Mouse (Mus musculus): ENCODE results near the gene Thg1l. TPM values are rescaled to one million over a fixed set of nuclear protein-coding genes. Genes with fewer than 3 reads are reported as not detected.

The Thg1l gene
- polyA plus RNA-seq, 1 experiment from 2014 or later = 9.8 TPM

DNA sequence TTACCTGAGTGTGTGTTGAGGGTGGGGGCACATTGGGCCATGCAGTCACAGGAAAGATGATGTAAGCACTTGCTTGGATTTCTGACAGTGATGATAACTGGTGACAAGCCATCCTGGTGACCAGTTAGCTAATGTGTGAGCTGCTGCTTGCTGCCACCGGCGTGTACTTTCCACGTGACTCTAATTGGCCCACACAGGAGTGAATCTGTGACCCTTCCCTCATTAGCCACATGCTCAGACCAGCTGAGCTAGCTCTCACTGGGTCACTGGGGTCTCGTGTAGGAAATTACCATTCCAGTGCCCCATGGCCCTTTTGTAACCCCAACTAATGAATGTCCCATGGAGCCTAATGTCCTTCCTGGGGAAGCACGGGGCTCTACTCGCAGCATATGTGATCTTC lies 29.9 kb downstream of the Thg1l start:
- peaks cover 8% of the 10 kb centered on the region for H3K4me1 ChIP-seq
- H3K4me2 ChIP-seq (replicated peaks) = no peak overlapping the region
- H3K27ac ChIP-seq = no peak overlapping the region
- no peak for ATAC-seq (ENCODE audit: low FRiP score, low read depth)
- H3K4me3 ChIP-seq = no peak overlapping the region
- no peaks in the 10 kb centered on the region for H3K27me3 ChIP-seq (replicated peaks)
- 58% methylated on average over 6 of the region's 6 CpGs for WGBS
- no peaks in the 10 kb centered on the region for H3K9me3 ChIP-seq
- H3K9ac ChIP-seq = no peak overlapping the region
- peaks cover 4% of the 10 kb centered on the region for H3K36me3 ChIP-seq

DNA sequence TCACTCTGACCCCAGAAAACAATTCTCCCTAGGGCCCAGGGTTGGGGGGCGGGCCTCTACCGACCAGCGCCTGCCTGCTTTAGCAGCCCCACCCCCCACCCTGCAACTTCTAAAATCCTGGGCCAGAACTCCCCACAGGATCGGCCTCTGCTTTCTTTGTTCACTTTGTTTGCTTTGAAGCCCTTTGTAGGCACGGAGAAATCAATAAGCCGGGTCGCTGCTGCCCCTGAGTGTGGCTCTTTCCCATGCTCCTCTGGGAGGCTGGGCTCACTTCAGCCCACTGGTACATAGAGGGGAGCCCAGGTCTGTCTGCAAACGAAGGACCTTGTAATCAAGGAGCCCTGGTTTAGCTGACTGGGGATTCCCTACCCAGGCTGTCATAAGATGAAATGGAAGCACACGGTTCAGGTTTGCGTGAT lies 33.8 kb downstream of the Thg1l start:
- Histone ChIP-seq H3K4me1 (peaks cover 8% of the 10 kb centered on the region), H3K27ac (peak overlapping the region; percentile 57; the same call in 1 of the 2 replicates), H3K9me3 (no peaks in the 10 kb centered on the region), H3K27me3 (replicated peaks) (no peaks in the 10 kb centered on the region), H3K36me3 (no peaks in the 10 kb centered on the region), H3K9ac (peak overlapping the region; percentile 6; the same call in 1 of the 2 replicates), H3K4me3 (no peak overlapping the region), H3K4me2 (replicated peaks) (peak overlapping the region; percentile 48)
- WGBS = 6% methylated on average over 10 of the region's 10 CpGs
- ATAC-seq (ENCODE audit: low FRiP score, low read depth) = peak; percentile 61

DNA sequence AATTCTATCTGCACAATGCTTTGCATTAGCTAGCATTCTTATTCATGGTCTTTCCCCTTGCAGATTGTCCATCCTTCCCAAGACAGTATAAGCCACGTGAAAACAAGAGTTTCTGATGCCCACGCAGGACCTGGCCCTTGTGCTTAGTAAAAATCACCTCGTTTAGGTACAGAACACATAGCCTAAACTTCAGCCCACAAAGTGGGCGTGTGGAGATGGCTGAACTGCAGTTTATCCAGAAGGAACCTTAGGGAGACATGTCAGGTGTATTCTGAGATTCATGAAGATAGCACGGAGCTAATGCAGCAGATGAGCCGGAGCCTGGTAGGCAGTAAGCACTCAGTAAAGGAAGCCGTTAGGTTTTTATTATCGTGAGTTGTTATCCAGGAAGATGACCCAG lies 34.3 kb downstream of the Thg1l start:
- H3K36me3 ChIP-seq = no peaks in the 10 kb centered on the region
- peak overlapping the region; percentile 20; the same call in 1 of the 2 replicates for H3K27ac ChIP-seq
- H3K9ac ChIP-seq = no peak overlapping the region
- peaks cover 8% of the 10 kb centered on the region for H3K4me1 ChIP-seq
- H3K9me3 ChIP-seq = no peaks in the 10 kb centered on the region
- peak overlapping the region; percentile 48 for H3K4me2 ChIP-seq (replicated peaks)
- WGBS = 42% methylated on average over 8 of the region's 8 CpGs
- no peaks in the 10 kb centered on the region for H3K27me3 ChIP-seq (replicated peaks)
- no peak for ATAC-seq (ENCODE audit: low FRiP score, low read depth)
- no peak overlapping the region for H3K4me3 ChIP-seq

DNA sequence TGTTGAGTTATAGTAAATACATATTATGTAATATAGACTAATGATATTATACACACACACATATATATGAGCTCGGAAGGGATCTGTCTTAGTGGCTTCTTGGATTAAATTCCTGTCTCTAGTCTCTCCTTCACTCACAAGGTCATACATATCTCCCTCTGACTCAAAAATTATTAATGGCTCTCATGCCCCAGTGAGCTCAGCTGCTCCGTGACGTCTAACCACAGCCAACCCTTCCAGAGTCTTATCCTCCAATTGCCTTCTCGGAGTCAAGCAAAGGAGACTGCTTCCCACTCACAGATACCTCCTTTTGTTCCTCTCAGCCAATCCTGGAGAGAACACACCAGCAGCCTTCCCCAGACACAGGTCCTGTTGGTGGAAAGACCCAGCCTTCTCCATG lies 36.5 kb downstream of the Thg1l start:
- 71% methylated on average over 4 of the region's 4 CpGs for WGBS
- Histone ChIP-seq H3K9me3 (no peaks in the 10 kb centered on the region), H3K4me3 (no peak overlapping the region), H3K4me1 (peaks cover 8% of the 10 kb centered on the region), H3K27ac (no peak overlapping the region), H3K4me2 (replicated peaks) (no peak overlapping the region), H3K9ac (no peak overlapping the region), H3K27me3 (replicated peaks) (no peaks in the 10 kb centered on the region), H3K36me3 (no peaks in the 10 kb centered on the region)
- no peak for ATAC-seq (ENCODE audit: low FRiP score, low read depth)

DNA sequence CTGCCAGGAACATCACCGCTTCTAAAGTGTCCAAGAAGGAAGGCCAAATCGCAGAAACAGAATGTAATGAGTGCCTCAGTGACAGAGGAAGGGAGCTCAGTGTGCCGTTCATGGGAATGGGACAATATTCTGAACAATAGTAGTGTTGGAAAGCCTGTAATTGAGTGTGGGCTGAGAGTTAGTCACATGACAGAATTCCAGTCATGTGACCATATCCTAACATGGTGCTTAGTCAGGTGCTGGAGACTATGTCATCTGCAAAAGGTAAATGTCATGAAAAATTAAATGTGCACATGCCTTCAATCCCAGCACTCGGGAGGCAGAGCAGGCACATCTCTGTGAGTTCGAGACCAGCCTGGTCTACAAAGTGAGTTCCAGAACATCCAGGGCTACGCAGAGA lies 37.3 kb downstream of the Thg1l start:
- 94% methylated on average over 6 of the region's 6 CpGs for WGBS
- no peak overlapping the region for H3K4me3 ChIP-seq
- H3K36me3 ChIP-seq = no peaks in the 10 kb centered on the region
- peaks cover 8% of the 10 kb centered on the region for H3K4me1 ChIP-seq
- H3K27ac ChIP-seq = no peak overlapping the region
- H3K9ac ChIP-seq = no peak overlapping the region
- H3K27me3 ChIP-seq (replicated peaks) = no peaks in the 10 kb centered on the region
- H3K4me2 ChIP-seq (replicated peaks) = no peak overlapping the region
- ATAC-seq (ENCODE audit: low FRiP score, low read depth) = no peak
- H3K9me3 ChIP-seq = no peaks in the 10 kb centered on the region

DNA sequence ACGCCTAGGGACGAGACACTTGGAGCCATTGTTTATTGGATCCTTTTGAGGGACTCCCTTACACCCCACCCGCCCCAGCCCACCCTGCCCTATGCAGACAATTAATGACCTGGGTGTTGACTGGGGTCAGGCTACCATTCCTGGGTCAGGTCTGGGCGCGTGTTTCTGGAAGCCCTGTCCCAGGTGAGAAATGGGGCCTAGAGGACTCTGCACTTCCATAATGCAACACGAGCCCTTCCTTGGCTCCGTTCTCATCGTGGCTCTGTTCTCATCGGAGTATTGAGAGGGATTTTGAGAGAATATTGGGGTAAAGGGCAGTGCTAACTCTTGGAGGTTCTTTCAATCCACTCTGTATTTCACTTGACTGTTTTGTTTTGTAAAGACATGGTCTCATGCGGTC lies 39.1 kb downstream of the Thg1l start:
- 87% methylated on average over 10 of the region's 10 CpGs for WGBS
- no peak overlapping the region for H3K4me3 ChIP-seq
- no peak overlapping the region for H3K27ac ChIP-seq

DNA sequence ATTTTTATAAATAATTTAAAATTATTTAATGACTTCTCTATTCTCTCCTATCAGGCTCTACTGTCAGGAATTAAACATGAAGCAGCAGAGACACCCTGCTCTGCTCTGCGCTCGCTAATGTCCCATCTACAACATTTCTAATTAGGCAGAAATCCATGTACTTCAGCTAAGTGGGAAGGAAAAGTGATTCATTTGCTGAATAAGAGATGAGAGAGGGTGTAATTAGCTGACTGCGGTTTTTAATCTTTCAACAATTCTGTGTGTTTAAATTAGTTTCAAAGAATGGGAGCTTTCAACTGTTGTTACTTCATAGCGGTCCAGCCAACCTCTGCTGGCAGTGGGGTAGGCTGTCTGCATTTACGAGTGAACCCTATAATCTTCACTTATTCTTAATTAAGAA lies 44.6 kb downstream of the Thg1l start:
- H3K9me3 ChIP-seq = no peaks in the 10 kb centered on the region
- no peak overlapping the region for H3K4me2 ChIP-seq (replicated peaks)
- 91% methylated on average over 5 of the region's 5 CpGs for WGBS
- H3K4me1 ChIP-seq = no peaks in the 10 kb centered on the region
- no peak for ATAC-seq (ENCODE audit: low FRiP score, low read depth)
- H3K9ac ChIP-seq = no peak overlapping the region
- peaks cover 41% of the 10 kb centered on the region for H3K36me3 ChIP-seq
- no peak overlapping the region for H3K27ac ChIP-seq
- H3K27me3 ChIP-seq (replicated peaks) = no peaks in the 10 kb centered on the region
- no peak overlapping the region for H3K4me3 ChIP-seq

More for the DNA sequence above, 39.1 kb downstream of the Thg1l start:
- no peaks in the 10 kb centered on the region for H3K9me3 ChIP-seq
- no peak overlapping the region for H3K4me2 ChIP-seq (replicated peaks)
- no peak for ATAC-seq (ENCODE audit: low FRiP score, low read depth)
- no peaks in the 10 kb centered on the region for H3K27me3 ChIP-seq (replicated peaks)
- H3K36me3 ChIP-seq = 0 out of 2 replicates have a peak, but pooled peaks cover 2% of the 10 kb centered on the region
- H3K9ac ChIP-seq = no peak overlapping the region
- H3K4me1 ChIP-seq = peaks cover 4% of the 10 kb centered on the region; the same call in 1 of the 2 replicates

DNA sequence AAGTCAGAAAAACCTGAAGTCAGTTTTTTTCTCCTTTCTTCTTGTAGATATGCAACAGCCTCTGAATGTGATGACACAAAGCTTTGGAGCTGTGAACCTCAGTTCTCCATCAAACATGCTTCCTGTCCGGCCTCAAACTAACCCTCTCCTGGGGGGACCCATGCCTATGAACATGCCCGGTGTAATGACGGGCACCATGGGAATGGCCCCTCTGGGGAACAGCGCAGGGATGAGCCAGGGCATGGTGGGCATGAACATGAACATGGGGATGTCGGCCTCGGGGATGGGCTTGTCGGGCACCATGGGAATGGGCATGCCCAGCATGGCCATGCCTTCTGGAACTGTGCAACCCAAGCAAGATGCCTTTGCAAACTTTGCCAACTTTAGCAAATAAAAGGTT lies 46.4 kb downstream of the Thg1l start:
- Histone ChIP-seq H3K27ac (no peak overlapping the region), H3K9ac (no peak overlapping the region), H3K27me3 (replicated peaks) (no peaks in the 10 kb centered on the region), H3K4me3 (no peak overlapping the region), H3K4me1 (no peaks in the 10 kb centered on the region), H3K9me3 (no peaks in the 10 kb centered on the region), H3K36me3 (peaks cover 46% of the 10 kb centered on the region), H3K4me2 (replicated peaks) (no peak overlapping the region)
- 96% methylated on average over 7 of the region's 7 CpGs for WGBS
- ATAC-seq (ENCODE audit: low FRiP score, low read depth) = no peak

DNA sequence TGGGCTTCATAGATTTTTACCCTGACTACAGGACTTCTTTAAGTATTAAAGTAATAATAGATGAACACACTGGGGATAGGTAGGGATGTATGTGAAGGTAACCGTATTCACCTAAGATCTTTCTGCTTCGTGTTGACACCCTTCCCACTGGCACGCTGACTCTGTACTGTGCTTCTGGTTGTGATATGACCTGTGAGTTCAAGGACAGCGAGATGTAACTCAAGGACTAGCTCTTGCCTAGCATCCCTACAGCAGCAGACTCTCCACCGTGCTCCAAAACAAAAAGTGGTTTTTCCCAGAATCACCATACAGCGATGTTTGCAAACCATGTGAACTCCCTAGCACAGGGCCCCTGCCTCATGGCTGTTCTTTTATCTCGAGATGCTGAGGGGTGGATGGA lies 47.2 kb downstream of the Thg1l start:
- Histone ChIP-seq H3K27me3 (replicated peaks) (no peaks in the 10 kb centered on the region), H3K9me3 (no peaks in the 10 kb centered on the region), H3K4me1 (no peaks in the 10 kb centered on the region), H3K4me2 (replicated peaks) (no peak overlapping the region), H3K27ac (no peak overlapping the region), H3K4me3 (no peak overlapping the region), H3K9ac (no peak overlapping the region), H3K36me3 (peaks cover 52% of the 10 kb centered on the region)
- ATAC-seq (ENCODE audit: low FRiP score, low read depth) = no peak
- 94% methylated on average over 7 of the region's 7 CpGs for WGBS

DNA sequence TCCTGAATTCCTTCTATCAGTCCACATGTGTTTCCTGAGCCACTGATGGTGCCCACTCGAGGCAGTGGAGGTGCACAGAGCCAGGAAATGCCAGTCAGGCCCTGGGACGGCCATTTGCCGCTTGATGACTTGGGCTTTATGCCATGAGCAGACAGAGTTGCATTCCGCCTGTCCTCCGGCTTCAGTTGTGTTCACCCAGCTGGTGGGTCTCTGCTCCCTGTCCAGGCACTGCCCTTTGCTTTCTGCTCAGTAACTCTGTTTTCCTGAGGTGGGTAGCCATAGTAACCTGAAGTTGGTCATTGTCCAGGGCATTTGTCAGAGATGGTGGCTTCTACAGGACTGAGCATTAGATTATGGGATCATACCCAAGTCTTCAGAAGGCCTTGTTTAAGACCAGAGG lies 48.0 kb downstream of the Thg1l start:
- H3K27me3 ChIP-seq (replicated peaks) = no peaks in the 10 kb centered on the region
- ATAC-seq (ENCODE audit: low FRiP score, low read depth) = no peak
- H3K9me3 ChIP-seq = no peaks in the 10 kb centered on the region
- H3K4me3 ChIP-seq = no peak overlapping the region
- H3K4me2 ChIP-seq (replicated peaks) = no peak overlapping the region
- no peaks in the 10 kb centered on the region for H3K4me1 ChIP-seq
- WGBS = 88% methylated on average over 5 of the region's 5 CpGs
- no peak overlapping the region for H3K9ac ChIP-seq
- no peak overlapping the region for H3K27ac ChIP-seq
- H3K36me3 ChIP-seq = peaks cover 55% of the 10 kb centered on the region

DNA sequence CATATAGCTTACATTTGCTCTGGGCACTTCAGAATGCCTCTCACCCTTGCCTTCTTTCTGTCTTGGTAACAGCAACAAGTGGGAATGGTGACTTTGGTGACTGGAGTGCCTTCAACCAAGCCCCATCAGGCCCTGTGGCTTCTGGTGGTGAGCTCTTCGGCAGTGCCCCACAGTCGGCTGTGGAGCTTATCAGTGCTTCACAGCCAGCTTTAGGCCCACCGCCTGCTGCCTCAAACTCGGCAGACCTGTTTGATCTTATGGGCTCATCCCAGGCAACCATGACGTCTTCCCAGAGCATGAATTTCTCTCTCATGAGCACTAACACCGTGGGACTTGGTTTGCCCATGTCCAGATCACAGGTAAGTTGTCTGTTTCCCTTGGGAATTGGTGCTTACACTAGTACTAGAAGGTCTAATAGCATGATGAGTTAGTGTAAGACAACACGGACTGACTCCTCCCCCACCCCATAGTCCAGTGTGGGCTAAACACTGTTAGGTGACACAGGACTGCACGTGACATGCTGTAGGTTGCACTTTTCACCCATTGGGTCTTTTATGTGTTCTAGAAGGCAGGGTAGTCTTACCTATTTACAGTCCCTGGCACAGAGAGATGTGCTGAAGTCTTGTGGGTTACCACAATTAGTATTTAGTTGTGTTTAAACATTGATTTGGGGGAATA lies 49.0 kb downstream of the Thg1l start:
- Histone ChIP-seq H3K27me3 (replicated peaks) (no peaks in the 10 kb centered on the region), H3K4me2 (replicated peaks) (no peak overlapping the region), H3K36me3 (peaks cover 53% of the 10 kb centered on the region), H3K9me3 (no peaks in the 10 kb centered on the region), H3K27ac (no peak overlapping the region), H3K9ac (no peak overlapping the region), H3K4me3 (no peak overlapping the region), H3K4me1 (no peaks in the 10 kb centered on the region)
- no peak for ATAC-seq (ENCODE audit: low FRiP score, low read depth)
- 95% methylated on average over 8 of the region's 8 CpGs for WGBS

DNA sequence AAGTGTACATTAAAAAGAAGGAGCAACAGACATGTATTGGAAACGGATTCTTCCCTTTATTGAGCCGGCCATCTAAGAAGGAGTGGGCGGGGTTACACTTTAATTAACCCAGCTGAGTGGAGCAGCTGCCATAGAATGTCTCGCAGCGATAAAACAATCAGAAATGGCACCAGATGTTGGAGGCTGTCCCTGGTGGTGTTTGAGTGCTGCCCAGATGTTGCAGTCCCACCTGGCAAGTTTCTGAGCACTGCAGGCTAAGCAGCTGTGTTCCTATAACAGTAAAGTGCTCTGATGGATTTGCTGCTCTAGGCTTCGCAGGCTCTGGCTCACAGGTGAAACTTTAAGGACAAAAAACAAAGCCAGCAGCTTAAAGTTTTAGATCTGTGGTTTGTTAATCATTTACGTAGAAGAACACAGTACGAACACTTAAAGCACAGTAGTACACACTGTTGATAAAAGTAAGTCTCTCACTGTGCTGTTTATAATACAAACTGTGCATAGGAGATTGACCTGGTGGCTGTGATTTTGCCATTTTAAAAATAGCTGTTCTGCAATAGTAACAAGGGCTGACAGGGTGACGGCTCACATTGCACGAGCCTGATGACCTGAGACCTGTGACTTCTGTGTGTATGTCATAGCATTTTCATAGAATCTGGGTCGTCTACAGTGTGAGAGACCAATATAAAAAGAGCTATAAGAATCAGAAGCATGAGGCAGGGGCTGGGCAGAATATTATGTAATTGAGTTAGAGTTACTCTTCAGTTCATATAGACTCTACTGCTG lies 54.9 kb downstream of the Thg1l start:
- Histone ChIP-seq H3K4me2 (replicated peaks) (no peak overlapping the region), H3K9me3 (no peaks in the 10 kb centered on the region), H3K4me3 (no peak overlapping the region), H3K27ac (no peak overlapping the region), H3K27me3 (replicated peaks) (no peaks in the 10 kb centered on the region), H3K36me3 (peaks cover 21% of the 10 kb centered on the region), H3K4me1 (no peaks in the 10 kb centered on the region), H3K9ac (no peak overlapping the region)
- 71% methylated on average over 11 of the region's 11 CpGs for WGBS
- no peak for ATAC-seq (ENCODE audit: low FRiP score, low read depth)

Measured in neural tube, embryonic 12.5 days (tissue).